Mouse (Mus musculus) CD8-positive naive resting alpha-beta T cell, adult 2 months (primary cell): ENCODE measurements around the gene Tpbgl.

Experiments
- DNase-seq, 2 experiments: peaks; one replicate each; pipeline ENCODE4 v3.0.0; 2022; ENCODE audit warnings: low read depth in 2 of 2, low spot score in 2 of 2

Gene Tpbgl

GRCm38 (mm10) chr7:99642078-99642477 is 15.2 kb upstream of the Tpbgl start:
- no peak for DNase-seq

- no peak for DNase-seq
Observed at GRCm38 (mm10) chr7:99641245-99641644, 14.3 kb upstream of the Tpbgl start.

- no peak for DNase-seq
Observed at GRCm38 (mm10) chr7:99633966-99634665, 7.2 kb upstream of the Tpbgl start.

GRCm38 (mm10) chr7:99632286-99632685 is 5.4 kb upstream of the Tpbgl start:
- no peak for DNase-seq

- DNase-seq, result no peak
Observed at GRCm38 (mm10) chr7:99627366-99627765, 463 bp upstream of the Tpbgl start.

GRCm38 (mm10) chr7:99625722-99626375 is 1.1 kb downstream of the Tpbgl start:
- peak; percentile 69 to 76 for DNase-seq

- DNase-seq, result peak; percentile 15 to 28
Observed at GRCm38 (mm10) chr7:99618860-99619259, 8.0 kb downstream of the Tpbgl start.

- DNase-seq, result no peak
Observed at GRCm38 (mm10) chr7:99618264-99618663, 8.6 kb downstream of the Tpbgl start.

GRCm38 (mm10) chr7:99607632-99608031 is 19.3 kb downstream of the Tpbgl start:
- no peak for DNase-seq

- no peak for DNase-seq
Observed at GRCm38 (mm10) chr7:99606766-99607165, 20.1 kb downstream of the Tpbgl start.

GRCm38 (mm10) chr7:99606303-99606702 is 20.6 kb downstream of the Tpbgl start:
- DNase-seq, result no peak

- DNase-seq, result no peak
Observed at GRCm38 (mm10) chr7:99605058-99605457, 21.8 kb downstream of the Tpbgl start.

- no peak for DNase-seq
Observed at GRCm38 (mm10) chr7:99603875-99604662, 22.8 kb downstream of the Tpbgl start.

- no peak for DNase-seq
Observed at GRCm38 (mm10) chr7:99598722-99599121, 28.2 kb downstream of the Tpbgl start.

- DNase-seq, result no peak
Observed at GRCm38 (mm10) chr7:99593868-99594803, 32.8 kb downstream of the Tpbgl start.

GRCm38 (mm10) chr7:99592669-99593068 is 34.2 kb downstream of the Tpbgl start:
- DNase-seq, result no peak

GRCm38 (mm10) chr7:99590646-99591045 is 36.3 kb downstream of the Tpbgl start:
- no peak for DNase-seq

- peak; percentile 61 to 64 for DNase-seq
Observed at GRCm38 (mm10) chr7:99590064-99590463, 36.8 kb downstream of the Tpbgl start.

- DNase-seq, result no peak
Observed at GRCm38 (mm10) chr7:99585976-99586375, 40.9 kb downstream of the Tpbgl start.

GRCm38 (mm10) chr7:99583625-99584024 is 43.3 kb downstream of the Tpbgl start:
- DNase-seq, result no peak

GRCm38 (mm10) chr7:99582867-99583266 is 44.0 kb downstream of the Tpbgl start:
- no peak for DNase-seq
